Mouse (Mus musculus) heart, adult 2 months (tissue): ENCODE results near the gene Ddx6. TPM values are rescaled to one million over a fixed set of nuclear protein-coding genes. Genes with fewer than 3 reads are reported as not detected.
"Not testable (repeated sequence)": the region's sequence is repeated elsewhere in the genome, so short reads cannot be mapped to it uniquely, and the experiment has no call there.

Experiments
- DNase-seq, 2 experiments: peaks; one replicate each; pipeline ENCODE4 v3.0.0; 2021
- H3K27ac ChIP-seq: fragments of 200-600 bp; 2 replicates; pipeline ENCODE4 v1.8.1; 2022
- H3K27me3 ChIP-seq: fragments of 200-500 bp; 2 replicates; pipeline ENCODE4 v1.6.1; 2012; ENCODE audit warnings: mild to moderate bottlenecking, low read length, inconsistent platforms, mixed read lengths; ENCODE audit not compliant: control insufficient read depth, insufficient read depth
- H3K36me3 ChIP-seq: fragments of 200-500 bp; 2 replicates; pipeline ENCODE4 v1.6.1; 2012; ENCODE audit warnings: low read length, inconsistent platforms; ENCODE audit not compliant: control insufficient read depth, insufficient read depth
- H3K4me1 ChIP-seq: fragments of 200-500 bp; 2 replicates; pipeline ENCODE4 v1.6.1; 2011; ENCODE audit warnings: low read length; ENCODE audit not compliant: control insufficient read depth, insufficient read depth
- H3K4me3 ChIP-seq: fragments of 200-600 bp; 2 replicates; pipeline ENCODE4 v1.8.1; 2022
- H3K79me2 ChIP-seq: fragments of 200-500 bp; replicated peaks from 2 replicates; pipeline ENCODE4 v1.6.1; 2012; ENCODE audit warnings: mild to moderate bottlenecking, inconsistent platforms, low read length, moderate library complexity, mixed read lengths; ENCODE audit not compliant: control insufficient read depth, insufficient read depth
- H3K9ac ChIP-seq: fragments of 200-500 bp; 2 replicates; pipeline ENCODE4 v1.6.1; 2012; ENCODE audit warnings: low read depth, mild to moderate bottlenecking, control low read depth, inconsistent platforms, low read length, mixed read lengths
- CTCF ChIP-seq: fragments of 200-600 bp; IDR thresholded peaks from 2 replicates; pipeline ENCODE4 v1.8.1; 2022; ENCODE audit warnings: antibody characterized with exemption, mild to moderate bottlenecking, moderate library complexity
- EP300 ChIP-seq: fragments of 200-500 bp; IDR thresholded peaks from 2 replicates; pipeline ENCODE4 v1.6.1; 2011; ENCODE audit warnings: low read depth, low read length, control low read depth; ENCODE audit not compliant: insufficient read depth
- POLR2A ChIP-seq: fragments of 200-500 bp; IDR thresholded peaks from 2 replicates; pipeline ENCODE4 v1.6.1; 2011; ENCODE audit warnings: mild to moderate bottlenecking, low read depth, low read length, control low read depth; ENCODE audit not compliant: insufficient read depth
- WGBS: fragments of 180-500 bp; shearing (Covaris S2); methylation state at CpG from one replicate; pipeline ENCODE4 v1.1.7; 2018; 5-methylcytosine and 5-hydroxymethylcytosine counted together
- intact Hi-C: fragments of 180-260 bp; cut with DNase I; formaldehyde crosslinking; loops from one replicate; pipeline ENCODE4 v1.15.1; 2025
- polyA plus RNA-seq: library from polyadenylated mRNA; depleted of rRNA; stranded (reverse); fragments of >200 nt; gene quantifications from 2 replicates; pipeline ENCODE4 v1.2.3, GENCODE M21; 2012
- total RNA-seq, 2 experiments: library from RNA; stranded (reverse); gene quantifications; 2 replicates each; pipeline ENCODE4 v1.2.3; 2021

Ddx6 gene
- total and polyA plus RNA-seq, 3 experiments, result 14.3 to 88.4 (median 75.6) TPM

DNA sequence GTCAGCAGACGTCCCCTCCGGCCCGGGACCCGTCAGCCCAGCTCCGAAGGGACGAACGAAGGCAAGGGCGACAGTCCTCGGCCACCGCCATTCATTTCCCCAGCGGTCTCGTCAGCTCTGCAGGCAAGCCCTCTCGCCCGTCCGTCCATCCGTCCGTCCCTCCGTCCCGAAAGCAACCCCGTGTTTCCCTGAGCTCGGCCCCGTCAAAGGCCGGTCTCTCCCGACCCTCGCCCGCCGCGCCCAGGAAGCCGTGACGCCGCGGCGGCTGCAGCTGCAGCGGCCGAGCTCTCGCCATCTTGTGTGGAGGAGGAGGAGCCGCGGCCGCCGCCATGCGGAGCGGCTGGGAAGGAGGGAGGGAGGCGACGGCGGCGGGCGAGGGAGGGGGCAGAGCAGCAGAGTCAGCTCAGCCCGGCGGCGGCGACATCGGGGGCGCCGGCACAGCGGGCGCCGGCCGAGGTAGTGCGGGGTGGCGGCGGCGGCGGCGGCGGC lies 358 bp upstream of the Ddx6 start:
- intact Hi-C loops, result loop anchor here (2.0 kb wide), 2 partner anchors 16 to 94 kb away; no protein-coding TSS in a partner anchor
- Histone ChIP-seq H3K36me3 (peaks cover 27% of the 10 kb centered on the region), H3K9ac (peak overlapping the region; percentile 99)

GRCm38 (mm10) chr9:44605616-44606165 lies 999 bp downstream of the Ddx6 start:
- no peak for DNase-seq
- Histone ChIP-seq H3K9ac (peak overlapping the region; percentile 100), H3K27me3 (no peaks in the 10 kb centered on the region), H3K36me3 (peaks cover 31% of the 10 kb centered on the region), H3K27ac (peak overlapping the region; percentile 100), H3K79me2 (peaks cover 14% of the 10 kb centered on the region), H3K4me1 (peaks cover 12% of the 10 kb centered on the region), H3K4me3 (peak overlapping the region; percentile 64)
- WGBS, result under 1% methylated on average over 13 of the region's 13 CpGs
- intact Hi-C loops, result loop anchor here (2.0 kb wide), 2 partner anchors 15 to 95 kb away; no protein-coding TSS in a partner anchor
- TF ChIP-seq POLR2A, result no peak
- TF ChIP-seq EP300, result no peak
- no peak for TF ChIP-seq CTCF

More for the DNA sequence above, 358 bp upstream of the Ddx6 start:
- peak overlapping the region; percentile 100 for H3K27ac ChIP-seq
- WGBS, result under 1% methylated on average over 40 of the region's 65 CpGs
- H3K4me3 ChIP-seq, result peak overlapping the region; percentile 64
- TF ChIP-seq CTCF, result no peak
- peak; percentile 56; the same call in 1 of the 2 replicates for TF ChIP-seq POLR2A
- 0 out of 2 replicates have a peak, but pooled peaks have one; percentile 11 for TF ChIP-seq EP300
- peaks cover 12% of the 10 kb centered on the region for H3K79me2 ChIP-seq
- peaks cover 14% of the 10 kb centered on the region for H3K4me1 ChIP-seq
- no peaks in the 10 kb centered on the region for H3K27me3 ChIP-seq
- peak; percentile 89 for DNase-seq

DNA sequence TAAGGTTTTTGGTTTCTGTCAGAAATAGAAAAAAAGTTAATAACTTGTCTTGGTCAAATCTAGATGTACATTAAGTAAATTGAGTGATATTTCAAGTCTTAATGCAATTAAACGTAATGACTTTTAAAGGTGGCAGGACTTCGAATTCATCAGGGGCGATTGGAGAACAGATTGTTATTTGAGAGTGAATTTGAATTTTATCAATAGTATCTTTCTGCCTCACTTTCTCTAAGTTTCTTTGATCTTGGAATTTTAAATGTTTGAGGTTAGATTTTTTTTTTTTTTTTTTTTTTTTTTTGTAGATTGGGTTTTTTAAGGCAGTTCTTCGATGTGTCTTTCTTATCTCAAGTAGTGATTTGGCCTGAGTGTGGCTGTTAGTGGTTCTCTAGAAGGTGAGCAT lies 2.0 kb downstream of the Ddx6 start:
- no peak for DNase-seq
- Histone ChIP-seq H3K27me3 (no peaks in the 10 kb centered on the region), H3K79me2 (peaks cover 16% of the 10 kb centered on the region), H3K36me3 (peaks cover 34% of the 10 kb centered on the region), H3K27ac (no peak overlapping the region), H3K4me1 (peaks cover 14% of the 10 kb centered on the region), H3K9ac (no peak overlapping the region), H3K4me3 (peak overlapping the region; percentile 4; the same call in 1 of the 2 replicates)
- WGBS, result 10% methylated on average over 4 of the region's 4 CpGs
- intact Hi-C loops, result no loop called here
- TF ChIP-seq EP300 (no peak), POLR2A (no peak), CTCF (no peak)

- Histone ChIP-seq H3K4me3 (0 out of 2 replicates have a peak overlapping the region, but pooled peaks have one; percentile 8), H3K9ac (0 out of 2 replicates have a peak overlapping the region, but pooled peaks have one; percentile 12), H3K27me3 (no peaks in the 10 kb centered on the region), H3K27ac (no peak overlapping the region), H3K79me2 (peaks cover 16% of the 10 kb centered on the region), H3K4me1 (peaks cover 15% of the 10 kb centered on the region), H3K36me3 (peaks cover 39% of the 10 kb centered on the region)
- no peak for TF ChIP-seq CTCF
- intact Hi-C loops, result no loop called here
- WGBS, result 24% methylated on average over 4 of the region's 4 CpGs
- DNase-seq, result no peak
Measured at GRCm38 (mm10) chr9:44607306-44607705, 2.6 kb downstream of the Ddx6 start.

DNA sequence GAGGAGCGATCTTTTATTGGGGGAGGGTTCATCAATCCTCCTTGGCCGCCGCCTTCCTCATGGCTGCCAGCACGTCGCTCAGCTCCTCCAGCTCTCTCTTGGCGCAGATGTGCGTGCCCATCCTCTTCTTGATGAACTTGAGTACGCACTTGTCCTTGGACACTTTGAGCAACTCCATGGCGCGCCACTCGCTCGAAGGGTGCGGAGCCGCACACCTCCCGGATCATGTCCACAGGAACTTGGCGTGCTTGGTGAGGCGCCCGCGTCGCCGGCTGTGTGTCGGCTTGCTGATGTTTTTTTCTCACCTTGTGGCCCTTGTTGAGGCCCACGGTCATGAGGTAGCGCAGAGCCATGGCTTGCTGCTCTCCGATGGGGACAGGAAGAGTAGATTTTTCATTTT lies 5.7 kb downstream of the Ddx6 start:
- intact Hi-C loops, result no loop called here
- Histone ChIP-seq H3K4me3 (no peak overlapping the region), H3K79me2 (peaks cover 12% of the 10 kb centered on the region), H3K27ac (no peak overlapping the region), H3K9ac (no peak overlapping the region), H3K27me3 (no peaks in the 10 kb centered on the region), H3K4me1 (peaks cover 15% of the 10 kb centered on the region), H3K36me3 (peaks cover 58% of the 10 kb centered on the region)
- TF ChIP-seq CTCF (no peak), POLR2A (no peak), EP300 (no peak)
- DNase-seq, result no peak
- 92% methylated on average over 25 of the region's 25 CpGs for WGBS

DNA sequence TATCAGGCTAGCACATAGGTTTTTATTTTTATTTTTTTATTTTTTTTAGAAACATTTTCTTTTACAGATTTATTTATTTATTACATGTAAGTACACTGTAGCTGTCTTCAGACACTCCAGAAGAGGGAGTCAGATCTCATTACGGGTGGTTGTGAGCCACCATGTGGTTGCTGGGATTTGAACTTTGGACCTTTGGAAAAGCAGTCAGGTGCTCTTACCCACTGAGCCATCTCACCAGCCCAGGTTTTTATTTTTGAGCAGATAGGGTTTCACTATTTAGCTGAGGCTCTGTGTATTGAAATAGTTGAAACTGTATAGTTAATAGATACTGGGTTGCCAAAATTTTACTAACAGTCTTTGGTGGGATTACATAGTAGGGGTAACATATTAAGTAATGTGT lies 8.4 kb downstream of the Ddx6 start:
- H3K4me1 ChIP-seq, result peaks cover 10% of the 10 kb centered on the region
- H3K27ac ChIP-seq, H3K9ac ChIP-seq, DNase-seq, H3K4me3 ChIP-seq, intact Hi-C loops, H3K27me3 ChIP-seq: not testable (repeated sequence)
- 62% methylated on average over 1 of the region's 1 CpGs for WGBS
- peaks cover 11% of the 10 kb centered on the region for H3K79me2 ChIP-seq
- peaks cover 63% of the 10 kb centered on the region for H3K36me3 ChIP-seq
